Mouse (Mus musculus) midbrain, embryonic 11.5 days (tissue): ENCODE data around the gene B3gat2. TPM values are rescaled to one million over a fixed set of nuclear protein-coding genes. Genes with fewer than 3 reads are reported as not detected.

Source experiments
- ATAC-seq: fragments of 200-750 bp; cut with Nextera tagmentation; 2 replicates; pipeline ENCODE4 v1.8.0; 2017; ENCODE audit warnings: moderate TSS enrichment, moderate library complexity; ENCODE audit not compliant: low FRiP score
- DNase-seq: peaks from one replicate; pipeline ENCODE4 v3.0.0; 2015; ENCODE audit warnings: low spot score; ENCODE audit errors: missing footprints
- H3K27ac ChIP-seq: fragments of 300-500 bp; sonication (generic); 2 replicates; pipeline ENCODE4 v1.5.1; 2014; ENCODE audit warnings: low read depth, low read length
- H3K27me3 ChIP-seq: fragments of 300-500 bp; sonication (generic); 2 replicates; pipeline ENCODE4 v1.6.1; 2014; ENCODE audit warnings: mild to moderate bottlenecking, low read length, moderate library complexity, mixed read lengths; ENCODE audit not compliant: control insufficient read depth, insufficient read depth
- H3K36me3 ChIP-seq: fragments of 300-500 bp; sonication (generic); 2 replicates; pipeline ENCODE4 v1.6.1; 2014; ENCODE audit warnings: mild to moderate bottlenecking, low read length, moderate library complexity, mixed read lengths; ENCODE audit not compliant: control insufficient read depth, insufficient read depth
- H3K4me1 ChIP-seq: fragments of 300-500 bp; sonication (generic); 2 replicates; pipeline ENCODE4 v1.6.1; 2014; ENCODE audit warnings: low read length; ENCODE audit not compliant: control insufficient read depth, insufficient read depth
- H3K4me2 ChIP-seq: fragments of 300-500 bp; sonication (generic); 2 replicates; pipeline ENCODE4 v1.6.1; 2014; ENCODE audit warnings: mild to moderate bottlenecking, moderate library complexity
- H3K4me3 ChIP-seq: fragments of 300-500 bp; sonication (generic); 2 replicates; pipeline ENCODE4 v1.5.1; 2014; ENCODE audit warnings: low read depth, low read length
- H3K9ac ChIP-seq: fragments of 300-500 bp; sonication (generic); 2 replicates; pipeline ENCODE4 v1.6.1; 2014; ENCODE audit warnings: low read length
- H3K9me3 ChIP-seq: fragments of 300-500 bp; sonication (generic); 2 replicates; pipeline ENCODE4 v1.6.1; 2016; ENCODE audit warnings: low read length; ENCODE audit not compliant: control insufficient read depth
- WGBS: fragments of 180-500 bp; shearing (Covaris S2); extraction: QIAGEN DNeasy Blood & Tissue Kit; methylation state at CpG from one replicate; pipeline ENCODE4 v1.1.7; 2014; 5-methylcytosine and 5-hydroxymethylcytosine counted together
- polyA plus RNA-seq: library from polyadenylated mRNA; unstranded; fragments of >200 nt; fragmentation: Nextera tagmentation; extraction: Ambion mirVana; gene quantifications from 2 replicates; pipeline ENCODE4 v1.2.1, GENCODE M21; 2014

B3gat2 gene
- polyA plus RNA-seq, 1 experiment from 2014 or later: 1.8 TPM

DNA sequence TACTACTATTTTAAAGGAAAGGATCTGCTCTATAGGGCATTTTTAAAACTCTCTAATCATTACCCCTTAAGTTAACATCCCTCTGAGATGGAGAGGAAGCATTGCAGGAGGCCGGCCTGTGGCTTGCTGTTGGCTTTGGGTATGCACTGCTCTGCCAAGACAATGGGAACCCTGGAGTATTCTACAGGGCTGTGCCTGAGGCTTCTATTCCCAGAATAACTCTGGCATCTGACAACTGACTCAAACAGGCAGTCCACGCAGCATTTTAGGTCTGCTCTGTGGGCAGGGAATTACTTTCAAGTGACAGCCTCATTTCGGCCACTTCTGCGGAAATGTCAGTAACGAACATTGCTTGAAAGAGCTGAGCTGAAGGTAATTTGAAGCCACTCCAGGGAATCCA lies 60.1 kb downstream of the B3gat2 start:
- 81% methylated on average over 5 of the region's 5 CpGs for WGBS
- ATAC-seq (no peak), DNase-seq (no peak)
- Histone ChIP-seq H3K9me3 (no peaks in the 10 kb centered on the region), H3K4me1 (no peaks in the 10 kb centered on the region), H3K27me3 (no peaks in the 10 kb centered on the region), H3K4me3 (no peak overlapping the region), H3K36me3 (no peaks in the 10 kb centered on the region), H3K9ac (no peak overlapping the region), H3K27ac (no peak overlapping the region), H3K4me2 (no peak overlapping the region)

GRCm38 (mm10) chr1:23826887-23827758 lies 65.6 kb downstream of the B3gat2 start:
- Histone ChIP-seq H3K27me3 (no peaks in the 10 kb centered on the region), H3K4me3 (no peak overlapping the region), H3K36me3 (no peaks in the 10 kb centered on the region), H3K4me2 (no peak overlapping the region), H3K4me1 (no peaks in the 10 kb centered on the region), H3K27ac (no peak overlapping the region), H3K9me3 (no peaks in the 10 kb centered on the region), H3K9ac (no peak overlapping the region)
- DNase-seq: peak; percentile 94
- 42% methylated on average over 13 of the region's 13 CpGs for WGBS
- peak; percentile 73 for ATAC-seq

DNA sequence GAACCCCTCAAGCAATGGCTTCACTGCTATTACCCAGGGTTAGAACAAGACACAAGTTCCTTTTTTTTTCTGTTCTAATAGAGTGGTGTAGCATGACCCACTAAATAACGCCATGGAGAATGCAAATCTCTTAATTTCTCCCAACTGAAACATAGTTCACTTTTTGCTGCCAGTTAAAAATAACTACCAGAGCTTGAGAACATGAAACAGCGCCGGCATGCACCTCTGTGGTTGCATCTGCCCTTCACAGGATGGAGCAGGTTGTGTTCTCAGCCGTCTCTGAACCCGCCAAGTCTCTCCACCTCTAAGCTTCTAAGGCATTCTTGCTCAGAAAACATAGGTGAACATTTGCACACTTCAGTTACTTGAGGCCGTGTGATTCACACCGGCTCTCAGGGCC lies 72.7 kb downstream of the B3gat2 start:
- H3K27me3 ChIP-seq: no peaks in the 10 kb centered on the region
- DNase-seq: no peak
- no peak overlapping the region for H3K9ac ChIP-seq
- H3K9me3 ChIP-seq: no peaks in the 10 kb centered on the region
- no peaks in the 10 kb centered on the region for H3K36me3 ChIP-seq
- WGBS: 81% methylated on average over 7 of the region's 7 CpGs
- no peak overlapping the region for H3K4me3 ChIP-seq
- no peak for ATAC-seq
- no peak overlapping the region for H3K27ac ChIP-seq
- H3K4me1 ChIP-seq: no peaks in the 10 kb centered on the region
- H3K4me2 ChIP-seq: no peak overlapping the region

GRCm38 (mm10) chr1:23834819-23835218 lies 73.3 kb downstream of the B3gat2 start:
- Histone ChIP-seq H3K9ac (no peak overlapping the region), H3K36me3 (no peaks in the 10 kb centered on the region), H3K4me1 (no peaks in the 10 kb centered on the region), H3K9me3 (no peaks in the 10 kb centered on the region), H3K4me3 (no peak overlapping the region), H3K27me3 (no peaks in the 10 kb centered on the region), H3K4me2 (no peak overlapping the region), H3K27ac (no peak overlapping the region)
- DNase-seq: no peak
- no peak for ATAC-seq
- WGBS: 64% methylated on average over 9 of the region's 9 CpGs

DNA sequence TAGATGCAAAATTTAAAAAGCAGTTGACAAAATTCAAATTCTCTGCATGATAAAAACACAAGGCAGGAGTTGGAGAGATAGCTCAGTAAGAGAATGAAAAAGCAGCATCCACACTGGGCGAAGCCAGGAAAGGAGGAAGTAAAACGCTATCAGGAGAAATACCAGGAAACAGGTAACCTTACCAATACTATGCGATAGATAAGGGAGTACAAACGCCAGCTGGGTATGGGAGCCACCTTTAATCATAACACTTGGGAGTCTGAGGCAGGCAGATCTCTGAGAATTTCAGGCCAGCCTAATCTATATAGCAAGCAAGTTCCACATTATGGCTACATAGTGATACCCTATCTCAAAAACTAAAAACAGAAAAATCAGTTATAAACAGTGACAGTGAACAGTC lies 75.1 kb downstream of the B3gat2 start:
- Histone ChIP-seq H3K4me1 (no peaks in the 10 kb centered on the region), H3K27me3 (no peaks in the 10 kb centered on the region), H3K4me2 (no peak overlapping the region), H3K9ac (no peak overlapping the region), H3K36me3 (no peaks in the 10 kb centered on the region), H3K4me3 (no peak overlapping the region), H3K9me3 (no peaks in the 10 kb centered on the region), H3K27ac (no peak overlapping the region)
- WGBS: 92% methylated on average over 4 of the region's 4 CpGs
- no peak for DNase-seq
- ATAC-seq: no peak

- Histone ChIP-seq H3K36me3 (no peaks in the 10 kb centered on the region), H3K4me1 (no peaks in the 10 kb centered on the region), H3K4me2 (no peak overlapping the region), H3K4me3 (no peak overlapping the region), H3K27ac (no peak overlapping the region), H3K27me3 (no peaks in the 10 kb centered on the region), H3K9ac (no peak overlapping the region), H3K9me3 (no peaks in the 10 kb centered on the region)
- ATAC-seq: no peak
- no peak for DNase-seq
Measured at GRCm38 (mm10) chr1:23840924-23841323, 79.4 kb downstream of the B3gat2 start.

DNA sequence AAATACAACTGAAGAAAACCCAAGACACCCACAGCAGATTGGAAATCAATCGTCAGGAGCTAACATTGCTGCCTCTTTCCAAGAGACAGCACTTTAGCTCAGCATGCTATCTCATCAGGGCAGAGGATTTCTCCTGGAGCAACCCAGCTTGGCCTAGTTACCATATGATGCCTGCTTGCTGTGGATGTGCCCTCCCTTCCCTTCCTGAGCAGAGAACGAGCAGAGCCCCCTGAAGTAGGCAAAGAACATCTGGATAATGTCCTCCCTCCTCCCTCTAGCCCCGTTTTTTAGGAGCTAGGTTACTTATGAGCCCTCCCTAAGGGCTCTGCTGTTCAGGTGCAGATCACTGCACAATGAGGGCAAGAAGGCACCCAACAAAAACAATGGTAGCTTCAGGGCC lies 81.1 kb downstream of the B3gat2 start:
- no peaks in the 10 kb centered on the region for H3K4me1 ChIP-seq
- H3K4me3 ChIP-seq: no peak overlapping the region
- no peak for ATAC-seq
- H3K9me3 ChIP-seq: no peaks in the 10 kb centered on the region
- no peak overlapping the region for H3K9ac ChIP-seq
- DNase-seq: no peak
- WGBS: 67% methylated on average over 3 of the region's 3 CpGs
- H3K4me2 ChIP-seq: no peak overlapping the region
- H3K27ac ChIP-seq: no peak overlapping the region
- H3K36me3 ChIP-seq: no peaks in the 10 kb centered on the region
- H3K27me3 ChIP-seq: no peaks in the 10 kb centered on the region

DNA sequence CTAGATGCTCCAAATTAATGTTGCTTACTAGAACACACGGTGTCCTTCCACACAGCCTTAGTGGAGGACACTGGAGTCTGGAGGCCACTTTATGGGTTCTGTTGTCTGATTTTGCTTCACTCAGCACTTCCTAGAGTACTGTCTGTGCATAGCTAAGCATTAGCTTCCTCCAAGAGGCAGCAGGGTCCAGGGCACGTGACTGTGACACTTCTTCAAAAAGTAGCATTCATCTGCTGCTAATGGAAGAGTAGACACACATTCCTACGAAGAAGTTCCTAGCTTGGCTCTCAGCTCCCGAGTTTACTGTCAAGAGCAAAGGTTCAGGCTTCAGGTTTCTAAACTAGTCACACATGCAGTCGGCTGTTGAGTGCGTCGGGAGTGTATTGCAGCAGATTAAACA lies 82.2 kb downstream of the B3gat2 start:
- WGBS: 91% methylated on average over 7 of the region's 7 CpGs
- no peak overlapping the region for H3K4me3 ChIP-seq
- no peaks in the 10 kb centered on the region for H3K27me3 ChIP-seq
- no peak for DNase-seq
- H3K4me2 ChIP-seq: no peak overlapping the region
- no peak overlapping the region for H3K27ac ChIP-seq
- H3K9me3 ChIP-seq: no peaks in the 10 kb centered on the region
- no peak for ATAC-seq
- no peak overlapping the region for H3K9ac ChIP-seq
- no peaks in the 10 kb centered on the region for H3K4me1 ChIP-seq
- no peaks in the 10 kb centered on the region for H3K36me3 ChIP-seq

GRCm38 (mm10) chr1:23845007-23845406 lies 83.5 kb downstream of the B3gat2 start:
- H3K27ac ChIP-seq: no peak overlapping the region
- WGBS: 95% methylated on average over 10 of the region's 10 CpGs
- H3K4me3 ChIP-seq: no peak overlapping the region
- no peaks in the 10 kb centered on the region for H3K36me3 ChIP-seq
- H3K9ac ChIP-seq: no peak overlapping the region
- no peaks in the 10 kb centered on the region for H3K9me3 ChIP-seq
- no peak overlapping the region for H3K4me2 ChIP-seq
- no peaks in the 10 kb centered on the region for H3K27me3 ChIP-seq
- no peaks in the 10 kb centered on the region for H3K4me1 ChIP-seq
- no peak for ATAC-seq
- no peak for DNase-seq
